Mouse (Mus musculus) forebrain, postnatal 0 days (tissue): Measurements from ENCODE around the gene Hoxa7. TPM values are rescaled to one million over a fixed set of nuclear protein-coding genes. Genes with fewer than 3 reads are reported as not detected.

Experiments used
- ATAC-seq: fragments of 200-750 bp; cut with Nextera tagmentation; 2 replicates; pipeline ENCODE4 v1.8.0; 2017; ENCODE audit warnings: mild to moderate bottlenecking, moderate library complexity
- DNase-seq: peaks from one replicate; pipeline ENCODE4 v3.0.0-alpha.2; 2015
- H3K27ac ChIP-seq: fragments of 300-500 bp; sonication (generic); 2 replicates; pipeline ENCODE4 v1.5.1; 2014; ENCODE audit warnings: low read depth, mild to moderate bottlenecking, antibody characterized with exemption, low read length, moderate library complexity, mixed read lengths
- H3K27me3 ChIP-seq: fragments of 300-500 bp; sonication (generic); 2 replicates; pipeline ENCODE4 v1.6.1; 2014; ENCODE audit warnings: mild to moderate bottlenecking, low read length, mixed read lengths; ENCODE audit not compliant: insufficient read depth
- H3K36me3 ChIP-seq: fragments of 300-500 bp; sonication (generic); 2 replicates; pipeline ENCODE4 v1.6.1; 2014; ENCODE audit warnings: mild to moderate bottlenecking, moderate library complexity; ENCODE audit not compliant: insufficient read depth
- H3K4me1 ChIP-seq: fragments of 300-500 bp; sonication (generic); 2 replicates; pipeline ENCODE4 v1.6.1; 2014; ENCODE audit warnings: antibody characterized with exemption; ENCODE audit not compliant: insufficient read depth
- H3K4me2 ChIP-seq: fragments of 300-500 bp; sonication (generic); 2 replicates; pipeline ENCODE4 v1.6.1; 2014; ENCODE audit warnings: low read depth, mild to moderate bottlenecking, moderate library complexity
- H3K4me3 ChIP-seq: fragments of 300-500 bp; sonication (generic); 2 replicates; pipeline ENCODE4 v1.5.1; 2014; ENCODE audit warnings: low read depth, low read length, mixed read lengths
- H3K9ac ChIP-seq: fragments of 300-500 bp; sonication (generic); 2 replicates; pipeline ENCODE4 v1.6.1; 2014; ENCODE audit warnings: mild to moderate bottlenecking
- H3K9me3 ChIP-seq: fragments of 300-500 bp; sonication (generic); 2 replicates; pipeline ENCODE4 v1.6.1; 2016; ENCODE audit warnings: low read length
- CTCF ChIP-seq: sonication (generic); IDR thresholded peaks from 2 replicates; pipeline ENCODE4 v1.5.1; 2016; ENCODE audit warnings: antibody characterized with exemption, control low read depth, low read depth
- WGBS: fragments of 180-500 bp; shearing (Covaris S2); extraction: QIAGEN DNeasy Blood & Tissue Kit; methylation state at CpG from one replicate; pipeline ENCODE4 v1.1.7; 2014; 5-methylcytosine and 5-hydroxymethylcytosine counted together
- polyA plus RNA-seq: library from polyadenylated mRNA; unstranded; fragments of >200 nt; fragmentation: Nextera tagmentation; extraction: Ambion mirVana; gene quantifications from 2 replicates; pipeline ENCODE4 v1.2.1, GENCODE M21; 2015
- total RNA-seq: library from RNA; depleted of rRNA; stranded (reverse); fragments of >200 nt; gene quantifications from 2 replicates; pipeline ENCODE4 v1.2.3, GENCODE M21; 2014

Gene Hoxa7
- total and polyA plus RNA-seq, 2 experiments from 2014 or later: not detected

GRCm38 (mm10) chr6:52220865-52221310 lies 766 bp downstream of the Hoxa7 start:
- peak overlapping the region; percentile 88 for H3K4me2 ChIP-seq
- 5% methylated on average over 12 of the region's 12 CpGs for WGBS
- peaks cover 4% of the 10 kb centered on the region; the same call in 1 of the 2 replicates for H3K4me1 ChIP-seq
- no peaks in the 10 kb centered on the region for H3K9me3 ChIP-seq
- no peak for ATAC-seq
- H3K9ac ChIP-seq: no peak overlapping the region
- H3K4me3 ChIP-seq: peak overlapping the region; percentile 50
- TF ChIP-seq CTCF: no peak
- peaks cover 99% of the 10 kb centered on the region for H3K27me3 ChIP-seq
- no peaks in the 10 kb centered on the region for H3K36me3 ChIP-seq
- no peak overlapping the region for H3K27ac ChIP-seq
- no peak for DNase-seq

DNA sequence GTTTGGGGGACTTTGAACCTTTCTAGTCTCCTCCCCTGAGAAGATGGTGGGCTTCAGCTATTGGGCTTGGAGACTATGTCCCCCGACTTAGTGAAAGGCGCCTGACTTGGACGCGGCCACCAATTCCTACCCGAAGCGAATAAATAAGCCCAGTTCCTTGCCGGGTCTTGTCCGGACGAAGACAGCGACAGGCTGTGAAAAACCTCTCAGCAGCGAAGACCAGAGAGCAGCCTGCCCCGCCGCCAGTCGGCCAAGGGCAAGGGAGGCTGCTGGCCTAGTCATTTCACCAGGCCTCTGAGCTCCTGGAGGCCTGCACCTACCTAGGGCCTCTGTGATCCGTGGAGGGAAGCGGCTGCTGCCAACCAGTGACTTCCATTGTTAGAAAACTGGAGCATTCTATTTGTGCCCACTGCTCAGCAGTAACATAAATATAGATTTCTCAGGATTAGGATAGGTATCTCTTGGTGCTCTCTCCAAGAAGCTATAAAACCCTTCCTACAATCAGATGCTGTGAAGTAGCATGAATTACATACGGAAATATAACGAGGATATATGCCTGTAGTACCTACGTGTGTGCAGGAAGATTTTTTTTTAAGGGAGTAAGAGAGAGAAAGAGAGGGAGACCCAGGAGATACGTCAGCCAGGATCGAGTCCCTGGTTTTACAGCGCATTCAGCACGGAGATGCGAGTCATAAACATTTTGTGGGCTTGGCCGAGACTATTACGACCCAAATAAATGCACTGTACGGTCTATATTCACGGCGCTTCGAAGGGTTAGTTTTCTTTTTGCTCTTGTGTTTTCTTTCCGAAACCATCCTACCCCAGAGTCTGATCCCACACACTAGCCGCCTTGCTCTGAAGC lies 1.4 kb downstream of the Hoxa7 start:
- no peak overlapping the region for H3K9ac ChIP-seq
- H3K4me3 ChIP-seq: no peak overlapping the region
- H3K27me3 ChIP-seq: peaks cover 99% of the 10 kb centered on the region
- H3K4me1 ChIP-seq: peaks cover 4% of the 10 kb centered on the region; the same call in 1 of the 2 replicates
- no peak for TF ChIP-seq CTCF
- WGBS: 11% methylated on average over 32 of the region's 32 CpGs
- no peak overlapping the region for H3K27ac ChIP-seq
- H3K36me3 ChIP-seq: no peaks in the 10 kb centered on the region
- DNase-seq (no peak), ATAC-seq (no peak)
- H3K9me3 ChIP-seq: no peaks in the 10 kb centered on the region
- no peak overlapping the region for H3K4me2 ChIP-seq

- Histone ChIP-seq H3K9ac (no peak overlapping the region), H3K27ac (no peak overlapping the region), H3K4me2 (no peak overlapping the region), H3K9me3 (no peaks in the 10 kb centered on the region), H3K27me3 (peaks cover 99% of the 10 kb centered on the region), H3K4me3 (no peak overlapping the region), H3K4me1 (peaks cover 4% of the 10 kb centered on the region; the same call in 1 of the 2 replicates), H3K36me3 (no peaks in the 10 kb centered on the region)
- no peak for ATAC-seq
- no peak for DNase-seq
- WGBS: 17% methylated on average over 9 of the region's 9 CpGs
- TF ChIP-seq CTCF: no peak
Measured at GRCm38 (mm10) chr6:52219234-52219942, 2.3 kb downstream of the Hoxa7 start.

- no peak for ATAC-seq
- Histone ChIP-seq H3K36me3 (no peaks in the 10 kb centered on the region), H3K4me2 (no peak overlapping the region), H3K9ac (no peak overlapping the region), H3K9me3 (no peaks in the 10 kb centered on the region), H3K27me3 (peaks cover 99% of the 10 kb centered on the region), H3K27ac (no peak overlapping the region), H3K4me1 (peaks cover 4% of the 10 kb centered on the region; the same call in 1 of the 2 replicates), H3K4me3 (no peak overlapping the region)
- WGBS: 5% methylated on average over 14 of the region's 14 CpGs
- no peak for DNase-seq
- no peak for TF ChIP-seq CTCF
Measured at GRCm38 (mm10) chr6:52218643-52219215, 2.9 kb downstream of the Hoxa7 start.

DNA sequence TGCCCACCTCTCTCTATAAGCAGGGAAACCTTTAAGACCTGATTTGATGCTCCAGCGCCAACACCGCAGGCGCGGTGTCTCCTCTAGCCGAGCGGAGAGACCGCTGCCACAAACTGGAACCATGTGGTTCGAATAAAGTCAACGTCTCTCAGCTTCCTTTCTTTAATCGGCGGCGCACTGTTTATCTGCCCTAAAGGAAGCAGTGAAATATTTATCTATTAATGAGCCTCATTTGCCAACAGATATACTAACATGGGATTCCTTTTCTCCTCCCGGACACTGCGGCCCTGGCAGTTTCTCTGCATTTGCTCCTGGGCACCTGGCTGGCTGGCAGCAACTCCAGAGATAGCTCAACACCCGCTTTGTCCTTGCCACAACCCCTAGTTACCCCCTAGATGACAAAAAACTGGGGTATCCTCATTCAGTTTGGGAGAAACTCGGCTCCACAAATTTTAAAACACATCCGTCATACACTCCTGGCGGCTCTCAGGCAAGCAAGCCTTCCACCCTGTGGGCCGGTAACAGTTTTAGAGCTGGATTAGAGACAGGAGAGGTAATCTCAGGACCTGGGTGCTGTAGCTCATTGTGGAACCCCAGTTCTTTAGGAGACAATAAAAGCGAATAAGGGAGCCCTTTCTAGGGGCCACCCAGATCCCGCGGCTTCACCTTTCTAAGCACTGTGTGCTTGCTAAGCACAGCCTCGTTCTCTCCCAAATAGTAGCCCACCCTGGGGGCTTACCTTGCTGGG lies 3.6 kb downstream of the Hoxa7 start:
- 5% methylated on average over 23 of the region's 23 CpGs for WGBS
- Histone ChIP-seq H3K4me3 (no peak overlapping the region), H3K4me2 (no peak overlapping the region), H3K27ac (no peak overlapping the region), H3K9me3 (no peaks in the 10 kb centered on the region), H3K27me3 (peaks cover 99% of the 10 kb centered on the region), H3K9ac (no peak overlapping the region), H3K4me1 (peaks cover 4% of the 10 kb centered on the region; the same call in 1 of the 2 replicates), H3K36me3 (no peaks in the 10 kb centered on the region)
- ATAC-seq (no peak), DNase-seq (no peak)
- TF ChIP-seq CTCF: no peak

- no peaks in the 10 kb centered on the region for H3K36me3 ChIP-seq
- no peak for DNase-seq
- H3K9me3 ChIP-seq: no peaks in the 10 kb centered on the region
- H3K9ac ChIP-seq: no peak overlapping the region
- peak overlapping the region; percentile 9; the same call in 1 of the 2 replicates for H3K4me2 ChIP-seq
- H3K27ac ChIP-seq: no peak overlapping the region
- ATAC-seq: no peak
- WGBS: under 1% methylated on average over 25 of the region's 25 CpGs
- H3K4me1 ChIP-seq: peaks cover 4% of the 10 kb centered on the region; the same call in 1 of the 2 replicates
- H3K4me3 ChIP-seq: peak overlapping the region; percentile 12; the same call in 1 of the 2 replicates
- TF ChIP-seq CTCF: no peak
- H3K27me3 ChIP-seq: peaks cover 98% of the 10 kb centered on the region
Measured at GRCm38 (mm10) chr6:52217459-52217768, 4.2 kb downstream of the Hoxa7 start.
